In the genomic region with DNA sequence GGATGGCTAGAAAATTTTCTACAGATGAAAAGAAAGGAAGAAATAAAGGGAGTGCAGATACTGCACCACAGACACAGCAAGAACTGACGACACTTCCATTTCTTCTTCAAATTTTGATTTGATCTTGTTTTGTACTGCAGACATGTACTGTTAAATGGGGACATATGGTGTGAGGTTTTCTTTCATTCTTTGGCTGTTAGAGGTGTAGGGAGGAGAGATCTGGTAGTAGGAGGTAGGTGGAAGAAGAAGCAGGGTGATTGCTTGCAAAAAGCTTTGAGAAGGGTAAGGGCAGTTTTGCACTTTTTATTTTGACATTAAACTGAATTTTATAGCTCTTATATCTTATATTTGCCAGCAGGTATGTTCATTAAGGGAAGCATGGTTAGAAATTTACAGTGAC, we compare ENCODE assay signal across 22 mouse cellular contexts.
DNase-seq lines count a peak whose midpoint lies in the region; ATAC-seq and TF ChIP-seq lines count a peak whose summit lies in the region.
"Had no signal": no experiment of that assay in that cellular context is flagged by ENCODE, and none has a peak within 500 bp of the region (broad histone marks: within the 10 kb centered on the region; RNA-seq: fewer than 3 reads in every experiment).

No protein-coding gene starts in this region.

- intact Hi-C loops in left cerebral cortex, adult 2 months (cut with DNase I) = loop anchor here (2.0 kb wide), 1 partner anchor 24 kb away; no protein-coding TSS in a partner anchor
- intact Hi-C loops in left cerebral cortex, postnatal 14 days (cut with DNase I) = no loop called here

- ATAC-seq in frontal cortex, adult (ENCODE audit: low TSS enrichment) = peak; percentile 93
- ATAC-seq: activated CD4-positive, CD25-positive, alpha-beta regulatory T cell, adult 4 months; CD4-positive, CD25-positive, alpha-beta regulatory T cell, adult 4 months; forebrain, embryonic 13.5 days; forebrain, embryonic 15.5 days; forebrain, postnatal 0 days; Patski had no signal

- H3K27ac ChIP-seq in left cerebral cortex, adult 2 months = peak overlapping the region; percentile 69
- H3K27ac ChIP-seq: embryonic facial prominence, embryonic 10.5 days; embryonic facial prominence, embryonic 12.5 days; forebrain, embryonic 13.5 days; forebrain, embryonic 15.5 days had no signal

- TF ChIP-seq CTCF in left cerebral cortex, adult 2 months (IDR thresholded peaks at IDR 0.05) = no peak

- H3K4me3 ChIP-seq in left cerebral cortex, adult 2 months = no peak overlapping the region
- H3K4me3 ChIP-seq: embryonic facial prominence, embryonic 10.5 days; embryonic facial prominence, embryonic 12.5 days; forebrain, embryonic 13.5 days; forebrain, embryonic 15.5 days had no signal

- DNase-seq in frontal cortex, postnatal 14 days (ENCODE audit: low spot score in 2 of 2) = no peak
- DNase-seq in left cerebral cortex, adult 2 months (ENCODE audit: extremely low spot score in 1 of 2, low spot score in 2 of 2) = no peak
- no peak for DNase-seq in left cerebral cortex, postnatal 14 days (ENCODE audit: low spot score in 2 of 2)
- no peak for DNase-seq in cerebellum, adult 11 months
- DNase-seq: adrenal gland, adult 8-10 months; adrenal gland, postnatal 14 days; adrenal gland, postnatal 36 days; B cell, adult 2 months; cerebellum, adult 11-12 months; cerebellum, adult 2 months; cerebellum, adult 9-10 months; cerebellum, postnatal 10 days; cerebellum, postnatal 25 days; forebrain, postnatal 0 days had no signal
